Mouse (Mus musculus): ENCODE measurements around the gene Mark3. TPM values are rescaled to one million over a fixed set of nuclear protein-coding genes. Genes with fewer than 3 reads are reported as not detected.
A peak's percentile ranks its signal among the peaks of the same experiment; 100 is the strongest.

Gene Mark3
- polyA plus RNA-seq, 1 experiment from 2014 or later, result 51.0 TPM

DNA sequence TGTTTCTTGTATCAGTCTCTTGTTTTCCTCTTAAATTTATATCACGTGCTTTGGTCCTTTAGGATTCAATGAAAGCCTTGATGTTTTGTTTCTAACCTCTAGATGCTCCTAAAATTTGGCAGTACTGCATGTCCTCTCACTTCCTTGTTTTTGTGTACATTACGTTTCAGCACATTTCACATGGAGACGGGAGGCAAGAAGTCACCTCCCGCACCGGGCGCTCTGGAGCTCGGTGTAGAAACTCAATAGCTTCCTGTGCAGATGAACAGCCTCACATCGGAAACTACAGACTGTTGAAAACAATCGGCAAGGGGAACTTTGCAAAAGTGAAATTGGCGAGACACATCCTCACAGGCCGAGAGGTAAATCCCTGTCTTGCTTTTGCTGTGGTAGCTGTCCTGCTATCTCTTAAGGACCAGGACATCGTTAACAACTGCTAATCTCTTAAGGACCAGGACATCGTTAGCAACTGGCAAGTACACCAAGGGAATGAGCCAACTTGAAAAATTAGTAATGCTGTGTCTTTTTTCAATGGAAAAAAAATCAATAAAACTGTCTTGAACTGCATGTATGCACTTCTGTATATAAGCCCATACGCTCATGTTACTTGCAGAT lies 18.2 kb downstream of the Mark3 start:
- no peak overlapping the region for H3K27ac ChIP-seq (ENCODE audit: poor library complexity, severe bottlenecking)
- 78% methylated on average over 14 of the region's 14 CpGs for WGBS
- ATAC-seq (ENCODE audit: insufficient number of reproducible peaks, low FRiP score), result no peak
- no peak overlapping the region for H3K4me3 ChIP-seq
- 0 out of 2 replicates have a peak, but pooled peaks cover 3% of the 10 kb centered on the region for H3K4me1 ChIP-seq (replicated peaks)
- H3K36me3 ChIP-seq, result peaks cover 40% of the 10 kb centered on the region
- H3K9me3 ChIP-seq (replicated peaks), result no peaks in the 10 kb centered on the region
- H3K9ac ChIP-seq, result no peak overlapping the region
- no peaks in the 10 kb centered on the region for H3K27me3 ChIP-seq (replicated peaks)
- H3K4me2 ChIP-seq, result no peak overlapping the region

GRCm38 (mm10) chr12:111593775-111594174 lies 19.5 kb downstream of the Mark3 start:
- H3K9ac ChIP-seq, result no peak overlapping the region
- no peaks in the 10 kb centered on the region for H3K27me3 ChIP-seq (replicated peaks)
- ATAC-seq (ENCODE audit: insufficient number of reproducible peaks, low FRiP score), result no peak
- no peak overlapping the region for H3K4me3 ChIP-seq
- no peak overlapping the region for H3K27ac ChIP-seq (ENCODE audit: poor library complexity, severe bottlenecking)
- H3K36me3 ChIP-seq, result peaks cover 51% of the 10 kb centered on the region
- WGBS, result 77% methylated on average over 2 of the region's 2 CpGs
- no peaks in the 10 kb centered on the region for H3K9me3 ChIP-seq (replicated peaks)
- 0 out of 2 replicates have a peak, but pooled peaks cover 3% of the 10 kb centered on the region for H3K4me1 ChIP-seq (replicated peaks)
- H3K4me2 ChIP-seq, result no peak overlapping the region

DNA sequence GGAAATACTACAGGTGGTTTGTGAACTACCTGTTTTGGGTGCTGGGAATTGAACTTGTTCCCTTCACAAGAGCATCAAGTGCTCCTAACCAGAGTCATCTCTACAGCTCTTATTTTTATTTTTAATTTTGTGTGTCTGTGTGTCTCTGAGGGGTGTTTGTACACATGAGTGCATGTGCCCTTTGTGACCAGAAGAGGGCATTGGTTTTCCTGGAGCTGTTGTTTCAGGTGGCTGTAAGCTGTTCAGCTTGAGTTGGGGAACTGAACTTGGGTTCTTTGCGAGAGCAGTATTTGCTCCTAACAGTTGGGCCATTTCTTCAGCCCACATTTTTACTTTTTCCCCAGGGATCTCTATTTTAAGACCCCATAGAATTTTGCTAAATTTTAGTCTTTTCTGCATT lies 23.0 kb downstream of the Mark3 start:
- H3K36me3 ChIP-seq, result peaks cover 79% of the 10 kb centered on the region

GRCm38 (mm10) chr12:111598902-111599301 lies 24.6 kb downstream of the Mark3 start:
- Histone ChIP-seq H3K9me3 (replicated peaks) (no peaks in the 10 kb centered on the region), H3K27ac (ENCODE audit: poor library complexity, severe bottlenecking) (no peak overlapping the region), H3K4me3 (no peak overlapping the region), H3K36me3 (peaks cover 69% of the 10 kb centered on the region), H3K4me1 (replicated peaks) (no peaks in the 10 kb centered on the region; the same call in 1 of the 2 replicates), H3K27me3 (replicated peaks) (no peaks in the 10 kb centered on the region), H3K4me2 (no peak overlapping the region), H3K9ac (no peak overlapping the region)
- ATAC-seq (ENCODE audit: insufficient number of reproducible peaks, low FRiP score), result no peak
- 97% methylated on average over 1 of the region's 1 CpGs for WGBS

More for the DNA sequence above, 23.0 kb downstream of the Mark3 start:
- Histone ChIP-seq H3K9me3 (replicated peaks) (no peaks in the 10 kb centered on the region), H3K27me3 (replicated peaks) (no peaks in the 10 kb centered on the region), H3K4me3 (no peak overlapping the region), H3K27ac (ENCODE audit: poor library complexity, severe bottlenecking) (no peak overlapping the region), H3K4me2 (no peak overlapping the region), H3K9ac (no peak overlapping the region), H3K4me1 (replicated peaks) (no peaks in the 10 kb centered on the region; the same call in 1 of the 2 replicates)
- ATAC-seq (ENCODE audit: insufficient number of reproducible peaks, low FRiP score), result no peak
- WGBS, result 95% methylated on average over 1 of the region's 1 CpGs

GRCm38 (mm10) chr12:111599640-111600039 lies 25.3 kb downstream of the Mark3 start:
- H3K36me3 ChIP-seq, result peaks cover 65% of the 10 kb centered on the region
- no peak for ATAC-seq (ENCODE audit: insufficient number of reproducible peaks, low FRiP score)
- H3K27me3 ChIP-seq (replicated peaks), result no peaks in the 10 kb centered on the region
- H3K9me3 ChIP-seq (replicated peaks), result no peaks in the 10 kb centered on the region
- H3K27ac ChIP-seq (ENCODE audit: poor library complexity, severe bottlenecking), result no peak overlapping the region
- H3K4me1 ChIP-seq (replicated peaks), result no peaks in the 10 kb centered on the region; the same call in 1 of the 2 replicates
- no peak overlapping the region for H3K4me3 ChIP-seq
- no peak overlapping the region for H3K9ac ChIP-seq
- 71% methylated on average over 5 of the region's 5 CpGs for WGBS
- H3K4me2 ChIP-seq, result no peak overlapping the region

- H3K9me3 ChIP-seq (replicated peaks), result no peaks in the 10 kb centered on the region
- 89% methylated on average over 3 of the region's 3 CpGs for WGBS
- H3K9ac ChIP-seq, result no peak overlapping the region
- peaks cover 50% of the 10 kb centered on the region for H3K36me3 ChIP-seq
- ATAC-seq (ENCODE audit: insufficient number of reproducible peaks, low FRiP score), result no peak
- peaks cover 9% of the 10 kb centered on the region for H3K4me1 ChIP-seq (replicated peaks)
- H3K4me2 ChIP-seq, result no peak overlapping the region
- no peak overlapping the region for H3K4me3 ChIP-seq
- H3K27me3 ChIP-seq (replicated peaks), result no peaks in the 10 kb centered on the region
- H3K27ac ChIP-seq (ENCODE audit: poor library complexity, severe bottlenecking), result no peak overlapping the region
These were observed 29.5 kb downstream of the Mark3 start for GRCm38 (mm10) chr12:111603871-111604270.

GRCm38 (mm10) chr12:111605619-111606018 lies 31.3 kb downstream of the Mark3 start:
- H3K9me3 ChIP-seq (replicated peaks), result no peaks in the 10 kb centered on the region
- ATAC-seq (ENCODE audit: insufficient number of reproducible peaks, low FRiP score), result no peak

DNA sequence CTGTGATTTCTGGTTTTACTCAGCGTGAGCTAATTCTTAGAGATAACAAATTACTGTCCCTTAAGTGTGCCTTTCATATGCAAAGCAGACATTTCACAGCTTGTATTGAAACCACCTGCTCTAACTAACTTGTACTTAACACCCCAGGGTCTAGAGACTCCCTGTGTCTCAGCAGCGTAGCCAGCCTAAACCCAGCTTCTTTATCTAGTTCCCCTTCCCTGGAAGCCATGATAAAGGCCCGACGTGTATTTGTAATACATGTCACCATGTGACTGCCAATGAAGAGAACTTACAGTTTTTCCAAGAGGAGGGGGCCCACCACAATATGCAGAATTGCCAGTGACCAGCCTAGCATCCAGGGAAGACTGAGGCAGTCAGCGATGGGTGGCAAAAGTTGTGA lies 33.7 kb downstream of the Mark3 start:
- H3K4me1 ChIP-seq (replicated peaks), result peaks cover 9% of the 10 kb centered on the region
- H3K4me2 ChIP-seq, result no peak overlapping the region
- no peak overlapping the region for H3K9ac ChIP-seq
- no peaks in the 10 kb centered on the region for H3K27me3 ChIP-seq (replicated peaks)
- ATAC-seq (ENCODE audit: insufficient number of reproducible peaks, low FRiP score), result no peak
- peaks cover 48% of the 10 kb centered on the region for H3K36me3 ChIP-seq
- WGBS, result 35% methylated on average over 5 of the region's 5 CpGs
- H3K27ac ChIP-seq (ENCODE audit: poor library complexity, severe bottlenecking), result no peak overlapping the region
- no peak overlapping the region for H3K4me3 ChIP-seq
- no peaks in the 10 kb centered on the region for H3K9me3 ChIP-seq (replicated peaks)

More at GRCm38 (mm10) chr12:111605619-111606018, 31.3 kb downstream of the Mark3 start:
- 93% methylated on average over 2 of the region's 2 CpGs for WGBS
- no peak overlapping the region for H3K4me2 ChIP-seq
- H3K4me3 ChIP-seq, result no peak overlapping the region
- H3K4me1 ChIP-seq (replicated peaks), result peaks cover 9% of the 10 kb centered on the region
- H3K9ac ChIP-seq, result no peak overlapping the region
- H3K27me3 ChIP-seq (replicated peaks), result no peaks in the 10 kb centered on the region
- peaks cover 45% of the 10 kb centered on the region for H3K36me3 ChIP-seq
- no peak overlapping the region for H3K27ac ChIP-seq (ENCODE audit: poor library complexity, severe bottlenecking)

- ATAC-seq (ENCODE audit: insufficient number of reproducible peaks, low FRiP score), result no peak
- Histone ChIP-seq H3K27ac (ENCODE audit: poor library complexity, severe bottlenecking) (no peak overlapping the region), H3K36me3 (peaks cover 45% of the 10 kb centered on the region), H3K9me3 (replicated peaks) (no peaks in the 10 kb centered on the region), H3K4me2 (no peak overlapping the region), H3K4me1 (replicated peaks) (peaks cover 8% of the 10 kb centered on the region), H3K9ac (no peak overlapping the region), H3K27me3 (replicated peaks) (no peaks in the 10 kb centered on the region), H3K4me3 (no peak overlapping the region)
- WGBS, result 81% methylated on average over 5 of the region's 5 CpGs
These were observed 40.3 kb downstream of the Mark3 start for GRCm38 (mm10) chr12:111614475-111615141.

DNA sequence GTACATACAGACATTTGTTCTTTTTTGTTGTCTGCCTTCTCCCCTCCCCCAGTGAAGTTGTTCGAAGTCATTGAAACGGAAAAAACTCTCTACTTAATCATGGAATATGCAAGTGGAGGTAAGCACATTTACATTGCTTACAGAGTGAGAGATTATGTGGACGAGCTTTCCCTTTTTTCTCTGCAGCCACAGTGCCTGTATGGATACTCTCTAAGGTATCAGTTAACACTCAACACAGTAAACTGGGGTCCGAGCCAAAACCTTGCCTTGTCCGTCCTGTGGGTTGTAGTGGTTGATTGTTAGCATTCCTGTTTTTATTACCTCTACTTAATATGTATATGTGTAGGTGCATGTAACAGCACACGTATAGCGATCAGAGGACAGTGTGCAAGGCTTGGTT lies 43.9 kb downstream of the Mark3 start:
- peak overlapping the region; percentile 11; the same call in 1 of the 2 replicates for H3K27ac ChIP-seq (ENCODE audit: poor library complexity, severe bottlenecking)
- H3K27me3 ChIP-seq (replicated peaks), result no peaks in the 10 kb centered on the region
- peaks cover 43% of the 10 kb centered on the region for H3K36me3 ChIP-seq
- no peak overlapping the region for H3K4me2 ChIP-seq
- no peak overlapping the region for H3K9ac ChIP-seq
- no peak overlapping the region for H3K4me3 ChIP-seq
- ATAC-seq (ENCODE audit: insufficient number of reproducible peaks, low FRiP score), result no peak
- WGBS, result 77% methylated on average over 7 of the region's 7 CpGs
- peaks cover 8% of the 10 kb centered on the region for H3K4me1 ChIP-seq (replicated peaks)
- no peaks in the 10 kb centered on the region for H3K9me3 ChIP-seq (replicated peaks)

DNA sequence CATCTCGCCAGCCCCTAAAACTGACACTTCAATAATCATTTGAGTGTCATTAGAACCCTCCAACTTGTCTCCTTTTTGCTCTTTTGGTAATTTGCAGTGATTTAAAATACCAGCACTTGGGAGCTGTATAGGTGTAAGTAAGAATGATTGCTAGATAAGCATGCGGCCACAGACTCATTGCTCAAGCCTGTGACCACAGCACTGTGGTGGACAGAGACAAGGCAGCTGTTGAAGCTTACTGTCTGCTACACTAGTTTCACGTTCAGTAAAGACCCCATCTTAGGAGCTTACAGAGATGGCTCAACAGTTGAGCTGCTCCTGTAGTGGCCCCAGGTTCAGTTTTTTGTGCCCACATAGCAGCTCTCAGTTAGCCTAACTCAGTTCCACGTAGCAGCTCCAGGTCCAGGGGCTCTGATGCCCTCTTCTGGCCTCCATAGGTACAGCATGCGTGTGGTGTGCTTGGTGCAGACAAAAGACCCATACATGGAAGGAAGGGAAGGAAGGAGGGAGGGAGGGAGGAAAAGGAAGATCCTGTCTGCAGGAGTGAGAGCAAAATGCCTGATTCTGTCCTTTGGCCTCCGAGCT lies 73.8 kb downstream of the Mark3 start:
- Histone ChIP-seq H3K9me3 (replicated peaks) (no peaks in the 10 kb centered on the region), H3K4me1 (replicated peaks) (no peaks in the 10 kb centered on the region; the same call in 1 of the 2 replicates), H3K36me3 (peaks cover 89% of the 10 kb centered on the region), H3K9ac (no peak overlapping the region), H3K4me3 (no peak overlapping the region), H3K27ac (ENCODE audit: poor library complexity, severe bottlenecking) (no peak overlapping the region), H3K4me2 (no peak overlapping the region), H3K27me3 (replicated peaks) (no peaks in the 10 kb centered on the region)
- WGBS, result 51% methylated on average over 6 of the region's 6 CpGs
- peak; percentile 51; the same call in 1 of the 2 replicates for ATAC-seq (ENCODE audit: insufficient number of reproducible peaks, low FRiP score)
